Mouse (Mus musculus): ENCODE measurements around the gene Zmiz1. TPM values are rescaled to one million over a fixed set of nuclear protein-coding genes. Genes with fewer than 3 reads are reported as not detected.

Gene Zmiz1
- polyA plus RNA-seq, 1 experiment from 2014 or later = 77.3 TPM

DNA sequence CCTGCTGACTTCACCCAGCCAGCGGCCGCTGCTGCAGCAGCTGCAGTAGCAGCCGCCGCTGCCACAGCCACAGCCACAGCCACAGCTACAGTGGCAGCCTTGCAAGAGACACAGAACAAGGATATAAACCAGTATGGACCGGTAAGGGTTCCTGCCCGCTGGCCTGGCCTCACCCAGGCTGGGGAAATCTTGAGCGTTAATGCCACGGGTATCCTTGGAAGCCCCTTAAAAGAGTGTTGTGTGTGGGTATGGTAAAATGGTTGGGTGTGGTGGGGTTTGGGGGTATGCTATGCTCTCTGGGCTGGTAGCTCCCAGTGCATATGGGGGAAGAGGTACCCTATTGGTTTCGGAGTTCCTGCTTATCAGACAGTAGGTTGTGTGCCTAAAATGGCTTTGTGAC is 186.7 kb downstream of the Zmiz1 start:
- WGBS = 84% methylated on average over 9 of the region's 9 CpGs
- H3K9ac ChIP-seq = no peak overlapping the region
- H3K36me3 ChIP-seq (replicated peaks) = peaks cover 56% of the 10 kb centered on the region
- H3K27me3 ChIP-seq (replicated peaks) = no peaks in the 10 kb centered on the region
- no peak overlapping the region for H3K4me2 ChIP-seq
- peaks cover 2% of the 10 kb centered on the region; the same call in 1 of the 2 replicates for H3K4me1 ChIP-seq
- peak overlapping the region; percentile 14; the same call in 1 of the 2 replicates for H3K27ac ChIP-seq
- no peak for ATAC-seq (replicated peaks)
- H3K4me3 ChIP-seq = no peak overlapping the region
- no peaks in the 10 kb centered on the region for H3K9me3 ChIP-seq

DNA sequence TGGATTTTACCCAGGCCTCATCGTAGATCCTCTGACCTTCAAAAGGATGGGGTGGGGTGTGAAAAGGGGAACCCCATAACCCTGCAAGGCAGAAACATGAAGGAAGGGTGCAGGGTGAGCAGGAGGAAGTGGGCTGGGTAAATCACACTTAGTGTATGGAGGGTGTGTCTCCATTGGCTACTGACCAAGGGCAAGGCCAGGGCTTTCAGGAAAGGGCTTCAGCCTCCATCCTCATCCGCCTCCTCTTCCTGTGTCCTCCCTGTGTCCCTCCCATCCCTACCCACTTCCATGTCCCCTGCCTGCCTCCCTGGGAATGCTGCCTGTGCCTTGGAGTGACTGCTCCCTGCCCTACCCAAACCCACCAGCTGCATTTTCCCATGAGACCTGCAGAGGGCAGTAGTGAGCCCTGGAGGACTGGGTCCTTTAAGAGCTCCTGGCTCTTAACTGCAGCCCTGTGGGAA is 187.2 kb downstream of the Zmiz1 start:
- 0 out of 2 replicates have a peak overlapping the region, but pooled peaks have one; percentile 27 for H3K27ac ChIP-seq
- no peaks in the 10 kb centered on the region; the same call in 1 of the 2 replicates for H3K4me1 ChIP-seq
- peaks cover 61% of the 10 kb centered on the region for H3K36me3 ChIP-seq (replicated peaks)
- no peak overlapping the region for H3K9ac ChIP-seq
- no peak overlapping the region for H3K4me3 ChIP-seq
- no peaks in the 10 kb centered on the region for H3K27me3 ChIP-seq (replicated peaks)
- WGBS = 66% methylated on average over 2 of the region's 2 CpGs
- peak; percentile 26; the same call in 1 of the 2 replicates for ATAC-seq (replicated peaks)
- H3K4me2 ChIP-seq = no peak overlapping the region
- no peaks in the 10 kb centered on the region for H3K9me3 ChIP-seq

DNA sequence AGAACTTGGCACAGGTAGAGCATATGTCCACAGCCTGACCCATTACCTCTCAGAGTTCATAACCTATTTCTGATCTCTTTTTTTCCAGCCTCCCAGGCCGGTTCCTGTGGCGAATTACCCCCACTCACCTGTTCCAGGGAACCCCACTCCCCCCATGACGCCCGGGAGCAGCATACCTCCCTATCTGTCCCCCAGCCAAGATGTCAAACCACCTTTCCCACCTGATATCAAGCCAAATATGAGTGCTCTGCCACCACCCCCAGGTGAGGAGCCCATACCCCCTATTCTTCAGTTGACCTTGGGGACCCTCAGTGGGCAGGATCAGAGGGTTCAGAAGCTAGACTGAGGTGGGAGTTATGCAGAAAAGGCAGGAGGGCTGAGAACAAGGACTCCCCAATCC is 192.1 kb downstream of the Zmiz1 start:
- 95% methylated on average over 4 of the region's 4 CpGs for WGBS
- Histone ChIP-seq H3K4me2 (no peak overlapping the region), H3K4me3 (no peak overlapping the region), H3K4me1 (no peaks in the 10 kb centered on the region), H3K36me3 (replicated peaks) (peaks cover 91% of the 10 kb centered on the region), H3K27me3 (replicated peaks) (no peaks in the 10 kb centered on the region), H3K27ac (no peak overlapping the region), H3K9me3 (no peaks in the 10 kb centered on the region), H3K9ac (no peak overlapping the region)
- ATAC-seq (replicated peaks) = no peak

DNA sequence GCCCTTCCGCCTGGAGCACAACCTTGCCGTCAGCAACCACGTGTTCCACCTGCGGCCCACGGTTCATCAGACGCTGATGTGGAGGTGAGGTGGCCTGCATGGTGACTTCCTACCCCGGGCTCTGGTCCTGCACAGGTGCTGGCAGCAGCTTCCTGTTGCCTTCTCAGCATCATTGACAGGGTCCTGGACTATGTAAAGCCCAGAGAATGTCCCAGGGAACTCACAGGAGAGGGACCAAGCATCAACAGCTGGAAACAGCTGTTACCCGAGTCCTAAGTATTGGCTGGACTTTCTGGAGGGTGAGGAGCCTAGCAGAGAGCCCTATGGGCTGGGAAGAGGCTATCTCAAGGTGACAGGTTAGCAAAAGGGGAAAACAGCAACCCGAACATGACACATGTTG is 192.9 kb downstream of the Zmiz1 start:
- H3K27ac ChIP-seq = no peak overlapping the region

DNA sequence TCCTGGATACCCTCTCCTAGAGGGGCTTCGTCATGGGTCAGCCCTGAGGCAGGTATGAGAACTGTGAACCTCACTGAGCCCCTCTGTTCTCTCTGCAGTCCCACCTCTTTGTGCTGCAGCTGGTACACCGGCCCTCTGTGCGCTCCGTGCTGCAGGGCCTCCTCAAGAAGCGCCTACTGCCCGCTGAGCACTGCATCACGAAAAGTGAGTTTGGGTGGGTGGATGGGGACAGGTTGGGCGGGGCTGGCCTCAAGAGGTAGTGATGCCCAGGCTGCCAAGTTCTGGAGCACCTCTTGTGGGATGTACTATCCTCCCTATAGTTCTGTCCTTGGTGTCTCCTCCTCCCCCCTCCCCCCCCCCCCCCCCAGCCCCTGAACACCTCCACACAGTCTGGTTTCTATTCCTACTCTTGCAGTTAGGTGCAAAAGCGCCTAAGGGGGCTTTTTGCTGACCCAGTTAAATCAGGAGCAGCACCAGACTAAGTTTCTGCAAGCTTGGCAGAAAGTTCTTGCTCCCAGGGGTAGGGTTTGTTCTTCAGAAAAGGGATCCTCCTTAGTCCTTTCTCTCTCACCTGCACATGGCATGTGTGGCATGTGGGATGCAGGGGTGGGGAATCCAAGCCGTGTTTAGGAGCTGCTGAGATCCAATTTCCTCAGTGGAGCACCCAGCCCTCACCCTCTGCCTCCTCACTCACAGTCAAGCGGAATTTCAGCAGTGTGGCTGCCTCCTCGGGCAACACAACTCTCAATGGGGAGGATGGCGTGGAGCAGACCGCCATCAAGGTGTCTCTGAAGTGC is 195.6 kb downstream of the Zmiz1 start:
- H3K4me3 ChIP-seq = no peak overlapping the region
- no peaks in the 10 kb centered on the region for H3K9me3 ChIP-seq
- no peak for ATAC-seq (replicated peaks)
- no peak overlapping the region for H3K27ac ChIP-seq
- H3K9ac ChIP-seq = no peak overlapping the region
- peaks cover 90% of the 10 kb centered on the region for H3K36me3 ChIP-seq (replicated peaks)
- no peaks in the 10 kb centered on the region for H3K4me1 ChIP-seq
- H3K27me3 ChIP-seq (replicated peaks) = no peaks in the 10 kb centered on the region
- 95% methylated on average over 14 of the region's 14 CpGs for WGBS
- no peak overlapping the region for H3K4me2 ChIP-seq

More for the DNA sequence above, 192.9 kb downstream of the Zmiz1 start:
- no peak for ATAC-seq (replicated peaks)
- Histone ChIP-seq H3K27me3 (replicated peaks) (no peaks in the 10 kb centered on the region), H3K4me1 (no peaks in the 10 kb centered on the region), H3K9ac (no peak overlapping the region), H3K4me2 (no peak overlapping the region), H3K9me3 (no peaks in the 10 kb centered on the region), H3K36me3 (replicated peaks) (peaks cover 94% of the 10 kb centered on the region), H3K4me3 (no peak overlapping the region)
- WGBS = 91% methylated on average over 9 of the region's 9 CpGs

DNA sequence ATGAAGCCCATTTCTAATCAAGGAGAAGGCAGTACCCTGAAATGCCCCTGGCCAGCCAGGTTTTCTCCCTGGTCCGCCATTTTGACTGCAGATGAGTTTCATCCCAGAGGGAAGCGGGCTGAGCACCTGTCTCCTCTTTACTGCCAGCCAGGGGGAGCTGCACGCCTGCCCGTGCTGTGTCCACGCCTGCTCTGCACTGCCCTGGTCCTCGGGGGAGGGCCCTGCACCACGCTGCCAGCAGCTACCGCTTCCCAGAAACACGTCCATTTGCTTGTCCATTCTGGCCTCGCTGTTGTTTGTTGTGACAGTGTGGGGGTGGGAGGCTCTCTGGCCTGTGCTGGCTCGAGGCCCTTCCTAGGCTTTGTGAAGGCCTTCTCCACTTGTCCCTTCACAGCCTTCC is 201.7 kb downstream of the Zmiz1 start:
- WGBS = 57% methylated on average over 11 of the region's 11 CpGs
- Histone ChIP-seq H3K27ac (peak overlapping the region; percentile 45; the same call in 1 of the 2 replicates), H3K9ac (no peak overlapping the region), H3K4me2 (no peak overlapping the region), H3K27me3 (replicated peaks) (no peaks in the 10 kb centered on the region), H3K9me3 (no peaks in the 10 kb centered on the region), H3K36me3 (replicated peaks) (peaks cover 57% of the 10 kb centered on the region), H3K4me1 (no peaks in the 10 kb centered on the region), H3K4me3 (no peak overlapping the region)
- ATAC-seq (replicated peaks) = 0 out of 2 replicates have a peak, but pooled peaks have one; percentile 31

DNA sequence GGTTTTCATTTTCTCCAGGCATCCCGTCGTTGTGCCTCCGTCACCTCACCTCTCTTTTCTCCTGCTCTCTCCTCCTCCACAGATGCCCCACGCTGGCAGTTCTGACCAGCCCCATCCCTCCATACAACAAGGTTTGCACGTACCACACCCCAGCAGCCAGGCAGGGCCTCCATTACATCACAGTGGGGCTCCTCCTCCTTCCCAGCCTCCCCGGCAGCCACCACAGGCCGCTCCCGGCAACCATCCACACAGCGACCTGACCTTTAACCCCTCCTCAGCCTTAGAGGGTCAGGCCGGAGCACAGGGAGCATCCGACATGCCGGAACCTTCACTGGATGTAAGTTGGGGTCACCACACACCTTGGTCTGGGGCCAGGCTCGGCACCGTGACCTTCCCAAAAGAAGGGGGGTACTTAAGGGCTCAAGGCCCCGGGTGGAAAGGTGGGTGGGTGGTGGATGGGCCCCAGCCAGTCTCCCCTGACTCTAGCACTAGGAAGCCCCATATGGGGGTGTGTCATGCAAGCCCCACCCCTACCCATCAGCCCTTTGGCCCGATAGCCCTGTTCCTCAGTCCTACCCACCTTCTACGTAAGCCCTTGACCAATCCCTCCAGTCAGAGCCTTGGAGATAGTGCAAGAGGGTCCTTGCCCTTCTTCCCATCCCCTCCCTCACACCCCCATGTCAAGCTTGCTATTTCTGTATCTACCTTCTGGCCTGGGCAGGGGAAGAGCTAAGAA is 202.4 kb downstream of the Zmiz1 start:
- no peak for ATAC-seq (replicated peaks)
- Histone ChIP-seq H3K4me1 (no peaks in the 10 kb centered on the region), H3K27ac (peak overlapping the region; percentile 45; the same call in 1 of the 2 replicates), H3K4me2 (no peak overlapping the region), H3K4me3 (no peak overlapping the region), H3K27me3 (replicated peaks) (no peaks in the 10 kb centered on the region), H3K9ac (no peak overlapping the region), H3K36me3 (replicated peaks) (peaks cover 53% of the 10 kb centered on the region), H3K9me3 (no peaks in the 10 kb centered on the region)
- WGBS = 82% methylated on average over 17 of the region's 17 CpGs

DNA sequence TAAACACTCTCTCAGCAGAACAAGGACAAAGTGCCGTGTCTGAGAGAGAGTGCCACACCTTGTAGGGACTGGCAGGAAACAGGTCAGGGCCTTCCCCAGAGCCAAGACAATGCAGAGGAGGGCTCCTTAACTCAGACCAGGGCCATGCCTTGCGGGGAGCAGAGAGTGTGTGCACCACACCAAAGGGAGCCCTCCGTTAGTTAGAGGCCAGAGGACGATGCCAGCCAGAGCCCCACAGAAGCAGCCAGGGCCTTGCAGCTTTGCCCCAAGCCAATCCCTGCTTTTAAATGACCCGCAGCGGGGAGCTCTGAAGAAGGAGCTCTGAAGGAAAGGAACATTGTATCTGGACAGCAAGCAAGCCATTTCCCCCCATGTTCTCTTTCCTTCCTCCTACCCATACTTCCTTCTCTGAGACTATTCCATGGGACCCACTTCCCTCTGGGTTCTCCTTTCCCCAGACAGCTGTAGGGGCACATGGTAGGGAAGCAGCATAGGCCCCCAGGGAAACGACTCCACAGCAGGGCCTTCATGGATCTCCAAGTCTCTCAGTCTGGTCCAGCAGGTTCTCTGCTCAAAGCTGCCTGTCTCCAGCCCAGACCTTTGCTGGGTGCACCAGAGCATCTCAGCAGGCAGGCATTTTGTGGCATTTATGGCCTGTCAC is 204.8 kb downstream of the Zmiz1 start:
- H3K4me3 ChIP-seq = no peak overlapping the region

DNA sequence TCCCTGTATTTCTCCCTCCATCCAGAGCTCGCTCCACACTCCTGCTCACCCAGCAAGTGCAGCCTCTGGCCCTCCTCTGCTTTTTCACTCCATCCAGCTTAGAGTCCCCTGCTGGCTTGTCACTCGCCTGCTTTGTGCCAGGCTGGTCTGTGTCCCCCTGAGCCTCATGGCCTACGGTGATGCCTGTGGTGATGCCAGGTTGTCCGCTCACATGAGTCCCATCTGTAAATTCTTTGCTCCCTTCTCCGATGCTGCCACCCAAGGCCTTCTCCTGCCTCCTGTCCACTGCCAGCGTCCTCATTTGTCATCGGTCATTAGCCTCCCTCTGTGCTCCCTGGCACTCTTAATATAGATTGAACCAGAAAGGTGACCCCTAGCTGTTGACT is 205.3 kb downstream of the Zmiz1 start:
- WGBS = 73% methylated on average over 7 of the region's 7 CpGs
- no peak overlapping the region for H3K9ac ChIP-seq

More for the DNA sequence above, 204.8 kb downstream of the Zmiz1 start:
- H3K9me3 ChIP-seq = no peaks in the 10 kb centered on the region
- no peak overlapping the region for H3K9ac ChIP-seq
- H3K36me3 ChIP-seq (replicated peaks) = peaks cover 30% of the 10 kb centered on the region
- peak overlapping the region; percentile 47 for H3K27ac ChIP-seq
- H3K27me3 ChIP-seq (replicated peaks) = no peaks in the 10 kb centered on the region
- ATAC-seq (replicated peaks) = no peak
- no peak overlapping the region for H3K4me2 ChIP-seq
- no peaks in the 10 kb centered on the region for H3K4me1 ChIP-seq
- WGBS = 86% methylated on average over 7 of the region's 7 CpGs

DNA sequence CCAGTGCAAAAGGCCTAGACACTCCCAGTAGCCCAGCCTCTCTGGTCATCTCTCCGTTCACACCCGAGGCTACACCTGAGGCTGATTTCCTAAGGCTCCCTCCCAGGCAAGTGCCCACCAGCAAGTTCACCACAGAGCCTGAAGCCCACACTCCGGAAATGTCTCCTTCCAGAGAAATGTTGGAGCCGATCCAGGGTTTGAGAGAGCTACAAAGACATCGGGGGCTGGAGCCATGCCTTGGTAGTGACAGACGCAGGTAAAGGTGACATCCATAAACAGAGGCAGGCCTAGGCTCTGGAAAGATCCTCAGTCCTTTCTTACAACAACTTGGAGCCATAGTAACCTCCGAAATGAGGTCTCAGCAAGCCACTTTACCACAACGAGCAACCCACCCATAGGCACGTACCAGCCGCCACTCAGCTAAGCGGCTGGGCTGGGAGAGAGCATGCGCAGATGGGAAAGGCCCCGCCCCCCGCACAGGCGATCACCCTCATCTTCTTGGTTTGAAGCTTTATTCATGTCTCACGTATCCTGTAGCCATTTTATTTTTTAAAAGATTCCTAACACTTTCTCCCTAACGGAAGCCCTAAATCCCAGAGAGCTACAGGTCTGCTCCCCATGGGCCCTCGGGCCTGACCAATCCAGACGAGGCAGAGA is 206.5 kb downstream of the Zmiz1 start:
- Histone ChIP-seq H3K4me2 (no peak overlapping the region), H3K9me3 (no peaks in the 10 kb centered on the region), H3K27ac (0 out of 2 replicates have a peak overlapping the region, but pooled peaks have one; percentile 23), H3K9ac (no peak overlapping the region), H3K36me3 (replicated peaks) (peaks cover 22% of the 10 kb centered on the region), H3K4me3 (no peak overlapping the region), H3K27me3 (replicated peaks) (no peaks in the 10 kb centered on the region), H3K4me1 (no peaks in the 10 kb centered on the region)
- 0 out of 2 replicates have a peak, but pooled peaks have one; percentile 35 for ATAC-seq (replicated peaks)
- 66% methylated on average over 19 of the region's 19 CpGs for WGBS

More for the DNA sequence above, 205.3 kb downstream of the Zmiz1 start:
- H3K36me3 ChIP-seq (replicated peaks) = peaks cover 27% of the 10 kb centered on the region
- H3K4me2 ChIP-seq = no peak overlapping the region
- no peaks in the 10 kb centered on the region for H3K27me3 ChIP-seq (replicated peaks)
- no peak for ATAC-seq (replicated peaks)
- H3K9me3 ChIP-seq = no peaks in the 10 kb centered on the region
- H3K4me3 ChIP-seq = no peak overlapping the region
- H3K27ac ChIP-seq = peak overlapping the region; percentile 47
- no peaks in the 10 kb centered on the region for H3K4me1 ChIP-seq

DNA sequence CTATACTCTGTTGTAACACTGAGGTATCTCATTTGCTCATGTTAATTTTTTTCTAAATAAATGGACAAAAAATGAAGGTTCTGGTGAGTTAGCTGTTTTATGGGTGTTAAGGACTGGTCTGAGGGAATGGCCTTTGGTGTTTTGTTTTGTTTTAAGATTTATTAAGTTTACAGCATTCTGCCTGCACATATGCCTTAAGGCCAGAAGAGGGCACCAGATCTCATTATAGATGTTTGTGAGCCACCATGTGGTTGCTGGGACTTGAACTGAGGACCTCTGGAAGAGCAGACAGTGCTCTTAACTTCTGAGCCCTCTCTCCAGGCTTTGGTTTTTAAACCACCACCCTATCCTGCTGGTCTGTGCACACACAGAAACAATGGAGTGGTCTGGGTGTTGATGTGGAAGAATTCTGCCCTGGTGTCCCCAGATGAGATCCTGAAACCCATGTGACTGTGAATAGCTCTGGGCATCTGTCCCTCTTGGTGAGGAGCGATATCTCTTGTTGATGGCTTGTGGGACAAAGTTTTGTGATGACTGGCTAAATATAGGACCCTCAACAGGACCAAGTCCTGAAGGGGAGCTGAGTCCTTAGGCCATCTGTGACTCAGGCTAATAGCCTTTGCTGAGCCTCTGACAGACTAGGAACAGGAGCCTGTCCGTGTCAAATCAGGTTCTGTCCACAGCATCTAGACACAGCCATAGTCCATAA is 207.8 kb downstream of the Zmiz1 start:
- WGBS = 82% methylated on average over 2 of the region's 2 CpGs
- no peak for ATAC-seq (replicated peaks)
- Histone ChIP-seq H3K9ac (no peak overlapping the region), H3K4me3 (no peak overlapping the region), H3K4me1 (no peaks in the 10 kb centered on the region), H3K4me2 (no peak overlapping the region), H3K9me3 (no peaks in the 10 kb centered on the region), H3K36me3 (replicated peaks) (peaks cover 13% of the 10 kb centered on the region), H3K27me3 (replicated peaks) (no peaks in the 10 kb centered on the region), H3K27ac (no peak overlapping the region)
